Mouse (Mus musculus) kidney, adult 2 months (tissue): Measurements from ENCODE around the gene Btbd2. TPM values are rescaled to one million over a fixed set of nuclear protein-coding genes. Genes with fewer than 3 reads are reported as not detected.

Source experiments
- DNase-seq: peaks from one replicate; pipeline ENCODE4 v3.0.0; 2021
- H3K27ac ChIP-seq: fragments of 200-500 bp; 2 replicates; pipeline ENCODE4 v1.5.1; 2012; ENCODE audit warnings: low read depth, low read length, control low read depth, inconsistent platforms; ENCODE audit not compliant: insufficient read depth
- H3K27me3 ChIP-seq: fragments of 200-500 bp; replicated peaks from 2 replicates; pipeline ENCODE4 v1.6.1; 2012; ENCODE audit warnings: mild to moderate bottlenecking, moderate library complexity, low read length, inconsistent platforms; ENCODE audit not compliant: control insufficient read depth, insufficient read depth
- H3K36me3 ChIP-seq: fragments of 200-500 bp; 2 replicates; pipeline ENCODE4 v1.6.1; 2012; ENCODE audit warnings: mild to moderate bottlenecking, moderate library complexity, low read length, inconsistent platforms; ENCODE audit not compliant: control insufficient read depth, insufficient read depth
- H3K4me1 ChIP-seq: fragments of 200-500 bp; 2 replicates; pipeline ENCODE4 v1.6.1; 2011; ENCODE audit warnings: low read length; ENCODE audit not compliant: control insufficient read depth, insufficient read depth
- H3K4me3 ChIP-seq: fragments of 200-500 bp; 2 replicates; pipeline ENCODE4 v1.5.1; 2011; ENCODE audit warnings: mild to moderate bottlenecking, low read depth, low read length, control low read depth; ENCODE audit not compliant: insufficient read depth
- CTCF ChIP-seq: fragments of 200-500 bp; conservative IDR thresholded peaks from 2 replicates; pipeline ENCODE4 v1.5.1; 2011; ENCODE audit warnings: low read depth, mild to moderate bottlenecking, control low read depth, low read length, moderate library complexity, mixed read lengths; ENCODE audit not compliant: insufficient read depth, insufficient read length
- POLR2A ChIP-seq: fragments of 200-500 bp; IDR thresholded peaks from one replicate; pipeline ENCODE4 v1.6.1; 2011; ENCODE audit warnings: low read depth, low read length, control low read depth
- WGBS: fragments of 180-500 bp; shearing (Covaris S2); methylation state at CpG from one replicate; pipeline ENCODE4 v1.1.7; 2018; 5-methylcytosine and 5-hydroxymethylcytosine counted together
- polyA plus RNA-seq: library from polyadenylated mRNA; depleted of rRNA; stranded (reverse); fragments of >200 nt; gene quantifications from 2 replicates; pipeline ENCODE4 v1.2.3, GENCODE M21; 2012

Btbd2 gene
- polyA plus RNA-seq, 1 experiment: 77.7 TPM

GRCm38 (mm10) chr10:80668614-80669013, 11.7 kb upstream of the Btbd2 start:
- 57% methylated on average over 11 of the region's 11 CpGs for WGBS
- no peak for TF ChIP-seq POLR2A
- TF ChIP-seq CTCF: no peak
- no peak overlapping the region for H3K4me3 ChIP-seq
- peaks cover 12% of the 10 kb centered on the region for H3K36me3 ChIP-seq
- no peaks in the 10 kb centered on the region for H3K27me3 ChIP-seq
- peak; percentile 76 for DNase-seq
- peaks cover 71% of the 10 kb centered on the region for H3K4me1 ChIP-seq
- peak overlapping the region; percentile 46 for H3K27ac ChIP-seq

GRCm38 (mm10) chr10:80666837-80667412, 10.1 kb upstream of the Btbd2 start:
- DNase-seq: no peak
- Histone ChIP-seq H3K4me1 (peaks cover 59% of the 10 kb centered on the region), H3K4me3 (no peak overlapping the region), H3K27me3 (no peaks in the 10 kb centered on the region), H3K36me3 (peaks cover 12% of the 10 kb centered on the region), H3K27ac (peak overlapping the region; percentile 90)
- WGBS: 62% methylated on average over 19 of the region's 19 CpGs
- TF ChIP-seq POLR2A: no peak
- TF ChIP-seq CTCF: no peak

DNA sequence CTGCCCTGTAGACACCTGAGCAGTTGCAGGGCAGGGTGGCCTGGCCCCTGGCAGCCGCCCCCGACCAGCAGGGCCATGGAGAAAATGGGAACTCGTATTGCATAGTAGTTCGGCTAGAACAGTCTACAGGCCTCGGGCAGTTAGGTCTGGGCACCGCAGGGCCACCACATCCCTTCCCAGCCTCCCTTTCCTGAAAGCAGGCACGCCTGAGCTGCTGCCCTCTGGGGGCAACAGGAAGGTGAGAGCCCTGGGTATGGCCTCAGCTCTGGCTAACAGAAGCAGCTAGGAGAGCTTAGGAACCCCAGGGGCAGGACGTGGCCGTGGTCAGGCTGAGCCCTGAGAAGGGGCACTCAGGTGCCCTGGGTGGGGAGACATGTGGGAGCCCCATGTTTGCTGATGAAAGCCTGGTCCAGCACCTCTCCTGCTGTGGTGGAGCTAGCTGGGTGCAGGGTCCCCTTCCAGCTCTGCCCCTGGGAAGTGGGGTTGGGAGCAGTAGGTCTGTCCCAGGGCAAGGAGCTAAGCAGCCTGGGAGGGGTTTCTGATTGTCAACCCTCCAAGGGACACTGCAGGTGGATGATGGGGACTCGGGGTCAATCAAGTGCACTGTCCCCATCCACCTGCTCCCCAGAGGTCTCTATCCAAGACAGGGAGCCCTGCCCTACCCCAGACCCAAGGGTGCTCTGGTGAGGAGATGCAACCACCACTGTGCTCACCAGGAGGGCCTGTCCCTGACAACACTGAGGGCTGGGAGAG, 9.3 kb upstream of the Btbd2 start:
- H3K27ac ChIP-seq: peak overlapping the region; percentile 90
- TF ChIP-seq POLR2A: no peak
- no peak for TF ChIP-seq CTCF
- peak; percentile 60 for DNase-seq
- H3K36me3 ChIP-seq: peaks cover 12% of the 10 kb centered on the region
- H3K27me3 ChIP-seq: no peaks in the 10 kb centered on the region
- no peak overlapping the region for H3K4me3 ChIP-seq
- H3K4me1 ChIP-seq: peaks cover 62% of the 10 kb centered on the region
- WGBS: 25% methylated on average over 10 of the region's 10 CpGs

DNA sequence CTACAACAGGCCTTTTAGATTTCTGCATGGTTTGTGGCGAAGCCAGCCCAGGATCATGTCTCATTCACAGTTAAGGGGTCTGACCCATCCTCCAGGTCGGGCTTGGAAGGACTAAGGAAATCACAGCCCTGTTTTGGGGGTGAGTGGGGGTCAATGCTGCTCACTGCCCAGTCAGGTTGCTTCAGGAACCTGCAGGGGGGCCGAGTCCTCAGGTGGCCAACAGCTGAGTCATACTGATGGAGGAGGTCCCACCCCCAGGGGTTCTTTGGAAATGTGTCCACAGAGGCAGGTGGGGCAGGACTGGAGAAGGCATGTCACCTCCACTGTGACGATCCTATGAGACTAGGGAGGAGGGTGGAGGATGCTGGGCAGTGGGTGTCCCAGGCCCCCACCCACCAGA, 8.6 kb upstream of the Btbd2 start:
- DNase-seq: no peak
- WGBS: 24% methylated on average over 4 of the region's 4 CpGs
- Histone ChIP-seq H3K27ac (peak overlapping the region; percentile 90), H3K27me3 (no peaks in the 10 kb centered on the region), H3K4me3 (no peak overlapping the region), H3K36me3 (peaks cover 12% of the 10 kb centered on the region), H3K4me1 (peaks cover 61% of the 10 kb centered on the region)
- no peak for TF ChIP-seq POLR2A
- TF ChIP-seq CTCF: no peak

- 1% methylated on average over 10 of the region's 10 CpGs for WGBS
- TF ChIP-seq POLR2A (no peak), CTCF (no peak)
- Histone ChIP-seq H3K4me3 (peak overlapping the region; percentile 3; the same call in 1 of the 2 replicates), H3K36me3 (peaks cover 12% of the 10 kb centered on the region), H3K27ac (peak overlapping the region; percentile 97), H3K4me1 (peaks cover 56% of the 10 kb centered on the region), H3K27me3 (no peaks in the 10 kb centered on the region)
- peak; percentile 93 for DNase-seq
Measured at GRCm38 (mm10) chr10:80665016-80665380, 8.1 kb upstream of the Btbd2 start.

DNA sequence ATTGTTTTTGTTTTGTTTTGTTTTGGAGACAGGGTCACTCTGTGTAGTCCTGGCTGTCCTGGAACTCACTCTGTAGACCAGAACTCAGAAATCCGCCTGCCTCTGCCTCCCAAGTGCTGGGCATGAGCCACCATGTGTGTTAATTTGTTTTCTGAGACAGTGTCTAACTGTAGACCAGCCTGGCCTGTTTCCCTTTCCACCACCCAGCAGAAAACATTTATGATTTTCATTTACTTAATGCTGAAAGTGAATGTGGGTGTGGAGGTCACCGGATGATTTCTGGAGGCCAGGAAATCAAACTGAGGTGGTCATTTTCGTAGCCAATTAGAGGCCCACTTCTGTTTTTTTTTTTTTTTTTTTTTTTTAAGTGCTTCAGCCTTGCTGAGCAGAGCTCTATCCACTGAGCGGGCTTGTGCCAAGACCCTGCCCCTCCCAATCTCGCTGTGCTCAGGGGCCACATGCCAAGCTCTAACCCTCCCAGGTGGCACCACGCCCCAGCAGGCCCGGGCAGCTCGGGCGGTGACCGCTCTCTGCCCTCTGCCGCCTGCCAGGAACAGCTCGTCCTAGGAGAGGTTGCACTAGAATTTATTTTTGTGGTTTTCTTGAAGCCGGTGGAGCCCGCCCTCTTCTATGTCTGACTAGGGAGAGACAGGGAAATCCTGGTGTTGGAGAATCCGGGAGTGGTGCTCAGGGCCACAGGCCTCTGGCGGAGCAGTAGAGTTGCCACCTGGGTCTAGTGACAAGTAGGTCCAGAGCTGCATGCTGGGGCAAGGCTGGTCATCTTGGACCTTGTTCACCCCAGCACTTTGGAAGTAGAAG, 7.5 kb upstream of the Btbd2 start:
- 2% methylated on average over 16 of the region's 16 CpGs for WGBS
- no peaks in the 10 kb centered on the region for H3K27me3 ChIP-seq
- DNase-seq: peak; percentile 98
- TF ChIP-seq POLR2A (no peak), CTCF (no peak)
- H3K4me3 ChIP-seq: peak overlapping the region; percentile 3; the same call in 1 of the 2 replicates
- peaks cover 52% of the 10 kb centered on the region for H3K4me1 ChIP-seq
- peaks cover 12% of the 10 kb centered on the region for H3K36me3 ChIP-seq
- H3K27ac ChIP-seq: peak overlapping the region; percentile 97
